Mouse (Mus musculus): ENCODE results near the gene Cmpk1. TPM values are rescaled to one million over a fixed set of nuclear protein-coding genes. Genes with fewer than 3 reads are reported as not detected.

The Cmpk1 gene
- total and polyA plus RNA-seq, 3 experiments, result 7.2 to 37.2 (median 32.2) TPM

DNA sequence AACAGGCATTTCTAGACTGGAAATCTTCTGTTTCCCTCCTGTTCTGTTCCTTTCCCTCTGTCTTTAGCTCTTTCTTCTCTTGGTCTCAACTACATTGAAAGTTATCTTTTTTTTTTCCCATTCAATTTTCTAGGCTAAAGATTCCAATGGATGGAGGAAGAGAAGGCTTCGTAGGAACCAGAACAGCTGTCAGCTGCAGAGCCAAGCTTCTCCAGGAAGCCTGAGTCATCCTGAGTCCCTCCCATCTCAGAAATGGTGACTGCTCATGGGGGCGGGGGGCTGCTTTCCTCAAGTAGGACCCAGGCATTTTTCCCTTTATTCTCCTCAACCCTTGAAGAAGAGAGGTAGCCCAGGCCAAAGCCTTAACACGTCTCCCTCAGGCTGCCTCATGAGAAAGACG lies 71.0 kb downstream of the Cmpk1 start:
- peaks cover 1% of the 10 kb centered on the region for H3K27me3 ChIP-seq (ENCODE audit: control insufficient read depth, insufficient read depth, low read length)
- 51% methylated on average over 4 of the region's 4 CpGs for WGBS

DNA sequence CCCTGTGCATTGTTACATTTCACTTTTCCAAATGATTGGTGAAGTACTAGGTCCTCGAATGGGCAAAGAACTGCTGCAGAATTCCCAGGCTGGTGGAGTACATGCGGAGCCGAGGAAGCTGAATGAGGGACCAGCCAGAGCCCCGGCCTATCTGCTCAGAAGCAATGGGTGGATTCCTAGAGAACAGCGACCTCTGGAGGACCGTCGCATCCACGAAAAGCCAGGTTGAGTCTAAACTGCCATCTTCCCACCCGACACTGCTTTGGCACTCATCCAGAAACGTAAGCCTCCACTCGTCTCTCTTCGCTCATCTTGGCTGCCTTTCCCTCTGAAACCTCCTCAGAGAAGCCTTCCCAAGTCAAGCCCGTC lies 73.5 kb downstream of the Cmpk1 start:
- WGBS, result 27% methylated on average over 13 of the region's 13 CpGs
- DNase-seq, result peak; percentile 35 to 47

More for the DNA sequence above, 71.0 kb downstream of the Cmpk1 start:
- Histone ChIP-seq H3K79me2 (replicated peaks; ENCODE audit: control insufficient read depth, insufficient read depth, low read length) (no peaks in the 10 kb centered on the region), H3K36me3 (ENCODE audit: control insufficient read depth, insufficient read depth, low read length) (no peaks in the 10 kb centered on the region), H3K27ac (no peak overlapping the region), H3K9ac (ENCODE audit: low read depth, low read length) (no peak overlapping the region), H3K4me3 (no peak overlapping the region), H3K4me1 (ENCODE audit: control insufficient read depth, insufficient read depth, low read length) (no peaks in the 10 kb centered on the region)
- DNase-seq, result no peak
- TF ChIP-seq POLR2A (IDR thresholded peaks at IDR 0.05; ENCODE audit: insufficient read depth, low read depth, low read length) (no peak), CTCF (IDR thresholded peaks at IDR 0.05) (no peak), EP300 (IDR thresholded peaks at IDR 0.05; ENCODE audit: insufficient read depth, low read depth, low read length) (no peak)
- intact Hi-C loops (cut with DNase I), result loop anchor here (2.0 kb wide), 1 partner anchor 31 kb away; no protein-coding TSS in a partner anchor

DNA sequence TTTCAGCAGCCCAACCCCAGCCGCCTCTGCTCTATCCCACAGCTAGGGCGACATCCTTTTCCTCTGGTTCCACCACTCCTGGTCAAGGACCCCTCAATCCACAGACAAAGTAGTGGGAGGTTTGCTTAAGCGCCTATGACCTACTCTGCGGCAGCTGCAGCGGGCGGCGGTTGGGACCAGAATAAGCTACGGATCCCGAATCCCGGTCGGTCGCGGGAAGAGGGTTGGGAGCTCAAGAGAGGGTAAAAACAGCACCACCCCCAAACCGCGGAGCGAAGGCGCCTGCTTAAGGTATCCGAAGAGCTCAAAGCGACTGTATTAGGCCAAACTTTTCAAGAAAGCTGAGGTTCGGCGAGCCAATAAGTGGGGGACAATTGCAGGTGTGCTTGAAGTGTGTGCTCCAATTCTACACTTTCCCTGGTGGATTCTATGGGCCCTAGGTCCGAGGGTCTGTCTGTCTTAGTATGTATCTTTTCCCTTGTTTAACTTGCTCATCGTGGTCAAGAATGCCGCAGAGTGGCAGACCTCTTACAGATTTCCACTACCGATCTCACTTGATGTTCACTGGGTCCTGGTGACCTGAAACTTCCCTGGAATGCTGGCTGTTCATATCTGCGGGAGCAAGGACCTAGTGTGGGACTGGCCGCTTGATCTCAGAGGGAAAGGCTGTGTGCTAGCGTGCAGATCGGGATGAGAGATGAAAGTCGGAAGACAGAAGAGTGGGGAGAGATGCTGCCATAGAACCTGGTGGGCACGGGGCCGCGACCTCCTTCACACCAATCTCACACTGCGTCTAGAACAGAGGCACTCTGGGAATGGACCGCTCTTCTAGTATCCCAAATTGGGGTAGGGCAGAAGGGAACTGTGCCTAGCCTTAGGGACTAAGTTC lies 74.1 kb downstream of the Cmpk1 start:
- H3K4me3 ChIP-seq, result no peak overlapping the region
- no peak overlapping the region for H3K27ac ChIP-seq
- DNase-seq, result no peak
- H3K9ac ChIP-seq (ENCODE audit: low read depth, low read length), result no peak overlapping the region
- TF ChIP-seq CTCF (IDR thresholded peaks at IDR 0.05), result no peak
- TF ChIP-seq EP300 (IDR thresholded peaks at IDR 0.05; ENCODE audit: insufficient read depth, low read depth, low read length), result no peak
- no peak for TF ChIP-seq POLR2A (IDR thresholded peaks at IDR 0.05; ENCODE audit: insufficient read depth, low read depth, low read length)
- 42% methylated on average over 35 of the region's 35 CpGs for WGBS
- no peaks in the 10 kb centered on the region for H3K79me2 ChIP-seq (replicated peaks; ENCODE audit: control insufficient read depth, insufficient read depth, low read length)
- peaks cover 7% of the 10 kb centered on the region for H3K27me3 ChIP-seq (ENCODE audit: control insufficient read depth, insufficient read depth, low read length)
- H3K4me1 ChIP-seq (ENCODE audit: control insufficient read depth, insufficient read depth, low read length), result no peaks in the 10 kb centered on the region; the same call in 1 of the 2 replicates
- H3K36me3 ChIP-seq (ENCODE audit: control insufficient read depth, insufficient read depth, low read length), result no peaks in the 10 kb centered on the region
- intact Hi-C loops (cut with DNase I), result loop anchor here (5.0 kb wide), 1 partner anchor 246 kb away; no protein-coding TSS in a partner anchor

More for the DNA sequence above, 73.5 kb downstream of the Cmpk1 start:
- H3K4me1 ChIP-seq (ENCODE audit: control insufficient read depth, insufficient read depth, low read length), result no peaks in the 10 kb centered on the region; the same call in 1 of the 2 replicates
- no peak overlapping the region for H3K27ac ChIP-seq
- no peak overlapping the region for H3K4me3 ChIP-seq
- H3K79me2 ChIP-seq (replicated peaks; ENCODE audit: control insufficient read depth, insufficient read depth, low read length), result no peaks in the 10 kb centered on the region
- no peak overlapping the region for H3K9ac ChIP-seq (ENCODE audit: low read depth, low read length)
- peaks cover 4% of the 10 kb centered on the region for H3K27me3 ChIP-seq (ENCODE audit: control insufficient read depth, insufficient read depth, low read length)
- H3K36me3 ChIP-seq (ENCODE audit: control insufficient read depth, insufficient read depth, low read length), result no peaks in the 10 kb centered on the region
- TF ChIP-seq CTCF (IDR thresholded peaks at IDR 0.05) (peak; percentile 66), EP300 (IDR thresholded peaks at IDR 0.05; ENCODE audit: insufficient read depth, low read depth, low read length) (no peak)
- intact Hi-C loops (cut with DNase I), result loop anchor here (5.0 kb wide), 1 partner anchor 246 kb away; no protein-coding TSS in a partner anchor

DNA sequence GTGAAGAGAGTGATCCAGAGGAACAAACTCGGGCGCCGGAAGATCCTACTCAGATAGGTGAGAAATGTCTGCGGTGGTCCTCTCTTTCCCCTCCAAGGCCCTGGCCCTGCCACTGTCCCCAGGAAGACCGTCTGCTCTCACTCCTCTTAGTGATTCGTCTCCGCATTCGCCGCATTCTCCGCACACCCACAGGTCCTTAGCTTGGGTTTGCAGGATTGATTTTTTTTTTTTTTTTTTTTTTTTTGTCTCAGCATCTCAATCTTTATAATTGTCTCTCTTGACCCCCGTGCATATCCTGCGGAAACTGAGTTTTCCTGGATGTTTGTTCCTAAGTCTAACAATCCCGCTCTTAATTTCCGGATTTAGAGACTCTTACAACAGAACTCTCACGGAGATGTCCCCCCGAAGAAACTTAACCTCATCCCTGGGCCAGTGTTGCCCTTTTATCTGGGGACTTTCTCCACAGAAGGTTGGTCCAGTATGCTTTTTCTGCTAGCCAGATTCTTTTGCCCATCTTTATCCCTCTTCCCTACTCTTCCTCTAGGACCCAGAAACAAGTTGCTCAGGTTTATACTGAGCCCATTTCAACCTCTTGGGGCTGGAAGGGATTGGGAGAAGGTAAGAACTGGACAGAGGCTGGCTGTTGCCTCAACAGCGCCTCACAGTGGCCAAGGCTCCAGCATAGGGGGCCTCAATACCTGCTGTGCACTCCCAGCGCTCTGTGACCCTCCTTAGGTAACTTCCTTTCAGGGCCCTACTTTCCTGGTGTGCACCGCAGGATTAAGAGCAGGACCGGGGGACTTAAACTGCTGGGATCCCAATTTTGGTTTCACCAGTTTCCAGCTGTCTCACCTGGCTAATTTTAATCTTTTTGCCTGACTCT lies 77.2 kb downstream of the Cmpk1 start:
- peaks cover 18% of the 10 kb centered on the region for H3K27me3 ChIP-seq (ENCODE audit: control insufficient read depth, insufficient read depth, low read length)

More for the DNA sequence above, 77.2 kb downstream of the Cmpk1 start:
- peak overlapping the region; percentile 80 for H3K4me3 ChIP-seq
- WGBS, result 6% methylated on average over 20 of the region's 20 CpGs
- H3K79me2 ChIP-seq (replicated peaks; ENCODE audit: control insufficient read depth, insufficient read depth, low read length), result no peaks in the 10 kb centered on the region
- no peaks in the 10 kb centered on the region for H3K36me3 ChIP-seq (ENCODE audit: control insufficient read depth, insufficient read depth, low read length)
- TF ChIP-seq EP300 (IDR thresholded peaks at IDR 0.05; ENCODE audit: insufficient read depth, low read depth, low read length) (no peak), CTCF (IDR thresholded peaks at IDR 0.05) (peak; percentile 76)
- no peak overlapping the region; the same call in 1 of the 2 replicates for H3K27ac ChIP-seq
- peak in 1 of 2 experiments; percentile 57 for DNase-seq
- H3K4me1 ChIP-seq (ENCODE audit: control insufficient read depth, insufficient read depth, low read length), result no peaks in the 10 kb centered on the region; the same call in 1 of the 2 replicates
- peak overlapping the region; percentile 63 for H3K9ac ChIP-seq (ENCODE audit: low read depth, low read length)
- intact Hi-C loops (cut with DNase I), result loop anchor here (5.0 kb wide), 3 partner anchors 77 to 243 kb away; partner anchors contain the start of genes Cmpk1 and Tal1

Other genes starting within 250 kb of the Cmpk1 start
- gene Gm12830, start 165.5 kb downstream of the Cmpk1 start, total RNA-seq (2021), result not detected
- not detected in 2 replicates for gene Gm12830, start 165.5 kb downstream of the Cmpk1 start, polyA plus RNA-seq (2012; rRNA removed)
- under 1 TPM; 0.16 to 0.32 TPM for gene Foxd2, start 78.4 kb downstream of the Cmpk1 start, total RNA-seq (2021)
- gene Foxd2, start 78.4 kb downstream of the Cmpk1 start, polyA plus RNA-seq (2012; rRNA removed), result 0.14 and 0.15 TPM in 2 replicates
- not detected for gene Foxe3, start 61.2 kb downstream of the Cmpk1 start, total RNA-seq (2021)
- gene Foxe3, start 61.2 kb downstream of the Cmpk1 start, polyA plus RNA-seq (2012; rRNA removed), result not detected in 2 replicates
- gene Stil, start 12.9 kb upstream of the Cmpk1 start, total RNA-seq (2021), result under 1 TPM in 1 of 2 experiments, not detected in 1; 0.36 TPM
- gene Stil, start 12.9 kb upstream of the Cmpk1 start, polyA plus RNA-seq (2012; rRNA removed), result 0.08 and 0.12 TPM in 2 replicates
- gene Tal1, start 69.2 kb upstream of the Cmpk1 start, total RNA-seq (2021), result 1 to 10 TPM; 3.1 to 3.3 TPM
- gene Tal1, start 69.2 kb upstream of the Cmpk1 start, polyA plus RNA-seq (2012; rRNA removed), result 2.9 and 4.9 TPM in 2 replicates
- gene Pdzk1ip1, start 101.5 kb upstream of the Cmpk1 start, total RNA-seq (2021), result under 1 TPM; 0.70 to 0.86 TPM
- 1.9 and 3.9 TPM in 2 replicates for gene Pdzk1ip1, start 101.5 kb upstream of the Cmpk1 start, polyA plus RNA-seq (2012; rRNA removed)
- not detected for gene Cyp4x1, start 147.0 kb upstream of the Cmpk1 start, total RNA-seq (2021)
- 0.03 TPM in 1 of 2 replicates, not detected in the other for gene Cyp4x1, start 147.0 kb upstream of the Cmpk1 start, polyA plus RNA-seq (2012; rRNA removed)